ENCODE assay signal across 1 mouse cellular context in the genomic region with DNA sequence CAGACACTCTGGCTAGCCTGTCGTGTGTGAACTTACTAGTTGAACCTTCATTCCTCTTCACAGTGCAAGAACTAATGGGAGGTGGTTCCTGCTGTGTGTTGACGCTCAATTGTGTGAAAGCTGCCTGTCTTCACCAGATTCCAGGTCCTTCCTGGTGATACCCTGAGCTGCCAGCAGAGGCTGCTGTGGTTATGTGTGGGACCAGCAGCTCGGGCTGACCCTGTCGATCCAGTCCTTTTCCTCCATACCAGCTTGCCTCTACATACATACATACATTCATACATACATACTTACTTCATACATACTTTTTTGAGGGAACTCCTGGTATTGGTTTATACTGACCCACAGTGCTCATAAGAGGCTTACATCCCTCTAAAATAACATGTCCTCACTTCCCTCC.
TF ChIP-seq lines count a peak whose summit lies in the region.

No protein-coding gene starts in this region.

TF ChIP-seq in CH12.LX, 34 proteins besides CTCF, POLR2A, EP300 and RAD21:
- TF ChIP-seq UBTF (IDR thresholded peaks at IDR 0.05; ENCODE audit: low read depth, low read length) (no peak), SMC3 (IDR thresholded peaks at IDR 0.05; ENCODE audit: low read depth, low read length) (peak; percentile 82), ELF1 (IDR thresholded peaks at IDR 0.05; ENCODE audit: low read depth, low read length) (no peak), NRF1 (IDR thresholded peaks at IDR 0.05; ENCODE audit: low read depth, low read length) (no peak), JUN (IDR thresholded peaks at IDR 0.05; ENCODE audit: insufficient read depth, low read depth, low read length) (no peak), TCF12 (IDR thresholded peaks at IDR 0.05; ENCODE audit: low read depth, low read length) (no peak), POLR2AphosphoS2 (IDR thresholded peaks at IDR 0.05; ENCODE audit: low read depth, low read length) (0 out of 2 replicates have a peak, but pooled peaks have one; percentile 20), E2F4 (IDR thresholded peaks at IDR 0.05; ENCODE audit: insufficient replicate concordance, low read depth, low read length) (no peak), NELFE (IDR thresholded peaks at IDR 0.05; ENCODE audit: low read depth, low read length) (no peak)
